8 mouse cellular contexts compared by ENCODE assay signal in the genomic region with DNA sequence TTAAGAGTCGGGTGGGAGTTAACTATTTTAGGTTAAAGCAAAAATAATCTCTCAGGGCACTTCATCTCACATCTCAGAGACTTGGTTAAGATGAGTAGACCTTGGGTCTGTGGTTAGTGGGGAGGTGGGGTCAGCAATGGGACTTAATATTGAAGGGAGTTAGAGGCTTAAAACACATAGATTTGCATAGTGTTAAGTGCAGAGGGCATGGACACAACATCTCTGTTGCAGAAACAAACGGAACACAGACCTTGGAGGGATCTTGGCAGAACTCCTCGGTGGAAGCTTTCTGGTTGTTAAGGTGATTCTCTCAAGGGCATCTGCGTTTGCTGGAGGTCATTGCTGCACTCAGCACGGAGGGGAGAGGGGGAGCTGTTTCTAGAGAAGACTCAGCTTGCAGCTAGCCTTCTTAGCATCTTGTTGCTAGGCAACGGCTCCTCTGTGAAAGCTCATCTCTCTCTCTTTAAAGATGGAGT. TPM values are rescaled to one million over a fixed set of nuclear protein-coding genes. Genes with fewer than 3 reads are reported as not detected.
DNase-seq lines count a peak whose midpoint lies in the region; ATAC-seq lines count a peak whose summit lies in the region.

No protein-coding gene starts in this region.

- 12% methylated on average over 6 of the region's 6 CpGs for WGBS in liver, embryonic 15.5 days (ENCODE audit: insufficient replicate concordance)

- ATAC-seq in liver, embryonic 15.5 days (ENCODE audit: insufficient read depth) = no peak
- ATAC-seq in erythroid progenitor cell, adult 5-6 weeks (replicated peaks; ENCODE audit: low FRiP score, poor library complexity, severe bottlenecking) = no peak

- H3K36me3 ChIP-seq in liver, embryonic 15.5 days (replicated peaks) = no peaks in the 10 kb centered on the region

- H3K4me2 ChIP-seq in liver, embryonic 15.5 days = 0 out of 2 replicates have a peak overlapping the region, but pooled peaks have one; percentile 1

- H3K4me3 ChIP-seq in liver, embryonic 15.5 days (replicated peaks) = no peak overlapping the region

- H3K9me3 ChIP-seq in liver, embryonic 15.5 days (replicated peaks) = no peaks in the 10 kb centered on the region

- DNase-seq in kidney, adult 9 months = peak; percentile 12
- DNase-seq in kidney, adult 18-20 months = no peak
- DNase-seq in cerebellum, postnatal 10 days = peak; percentile 73 to 79
- DNase-seq in frontal cortex, postnatal 14 days (ENCODE audit: low spot score in 2 of 2) = peak; percentile 62 to 64
- DNase-seq in kidney, postnatal 14 days = peak; percentile 16
- DNase-seq in retina, embryonic 14.5 days (ENCODE audit: low spot score) = peak; percentile 89

- no peak overlapping the region for H3K27ac ChIP-seq in liver, embryonic 15.5 days (replicated peaks)

- no peaks in the 10 kb centered on the region for H3K27me3 ChIP-seq in liver, embryonic 15.5 days

- no peak overlapping the region for H3K9ac ChIP-seq in liver, embryonic 15.5 days

- no peaks in the 10 kb centered on the region for H3K4me1 ChIP-seq in liver, embryonic 15.5 days (replicated peaks)

RNA-seq across cellular contexts. Expression of a gene that starts 51.0 kb away (rescaled TPM):
- 0.07 TPM in 1 of 2 replicates, not detected in the other for polyA plus RNA-seq in liver, embryonic 15.5 days (2015; fragmentation: Nextera tagmentation; extraction: Ambion mirVana)
- total RNA-seq in erythroid progenitor cell, adult 5-6 weeks (2015; ENCODE audit: low replicate concordance) = not detected in 2 replicates
- total RNA-seq in erythroid progenitor cell, adult 5-6 weeks (2017; ENCODE audit: low replicate concordance) = not detected in 2 replicates
